Mouse (Mus musculus): ENCODE results near the gene Slc12a7. TPM values are rescaled to one million over a fixed set of nuclear protein-coding genes. Genes with fewer than 3 reads are reported as not detected.
"Not testable (repeated sequence)": the region's sequence is repeated elsewhere in the genome, so short reads cannot be mapped to it uniquely, and the experiment has no call there.

Slc12a7 gene
- polyA plus RNA-seq, 1 experiment from 2014 or later: 12.9 TPM

DNA sequence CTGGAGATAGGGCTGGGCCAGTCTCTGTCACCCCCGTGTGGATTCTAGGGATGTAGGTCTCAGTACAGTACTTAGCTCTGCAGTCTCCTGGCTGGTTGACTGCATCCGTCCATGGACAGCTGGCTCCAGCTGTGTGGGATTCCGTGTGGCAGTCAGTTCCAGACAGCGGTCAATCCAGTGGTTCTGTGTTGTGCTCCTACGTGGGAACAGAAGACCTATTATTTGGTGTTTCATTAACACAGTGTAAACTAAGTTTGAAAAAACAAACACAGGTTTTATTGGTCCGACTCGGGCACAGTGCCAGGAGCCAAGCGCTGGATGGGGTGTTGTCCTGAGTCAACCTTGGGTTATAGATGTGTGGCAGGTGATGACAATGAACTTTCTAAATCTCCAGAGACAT, 2.4 kb downstream of the Slc12a7 start:
- H3K27ac ChIP-seq (ENCODE audit: low read depth, low read length): no peak overlapping the region

DNA sequence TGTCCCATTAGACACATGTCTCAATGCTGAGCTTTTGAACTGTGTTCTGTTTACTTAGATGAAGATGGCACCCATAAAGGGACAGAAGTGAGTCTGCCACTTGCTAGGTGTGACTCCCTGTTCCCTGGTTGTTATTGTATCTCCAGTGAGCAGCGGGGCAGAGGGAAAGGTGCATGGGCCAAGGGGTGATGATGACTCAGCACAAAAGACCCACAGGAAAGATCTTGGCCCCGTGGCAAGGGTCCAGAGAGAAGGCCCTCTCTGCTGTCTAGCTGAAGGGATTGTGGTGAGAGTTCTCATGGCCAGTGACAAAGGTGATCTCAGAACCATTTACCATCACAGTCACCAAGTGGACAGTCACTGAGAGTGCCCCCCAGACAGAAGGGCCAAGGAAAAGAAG, 3.0 kb downstream of the Slc12a7 start:
- Histone ChIP-seq H3K27me3 (replicated peaks; ENCODE audit: control insufficient read depth, insufficient read depth, low read length) (no peaks in the 10 kb centered on the region), H3K9ac (ENCODE audit: low read depth, low read length) (no peak overlapping the region), H3K27ac (ENCODE audit: low read depth, low read length) (no peak overlapping the region), H3K4me3 (ENCODE audit: low read depth, low read length) (no peak overlapping the region), H3K9me3 (ENCODE audit: control insufficient read depth) (no peaks in the 10 kb centered on the region), H3K36me3 (ENCODE audit: control insufficient read depth, insufficient read depth) (no peaks in the 10 kb centered on the region), H3K4me2 (replicated peaks; ENCODE audit: low read depth) (no peak overlapping the region), H3K4me1 (replicated peaks; ENCODE audit: control insufficient read depth, insufficient read depth, low read length) (peaks cover 8% of the 10 kb centered on the region)
- TF ChIP-seq CTCF (IDR thresholded peaks at IDR 0.05; ENCODE audit: low read depth): no peak
- WGBS: 77% methylated on average over 2 of the region's 2 CpGs
- ATAC-seq: 0 out of 2 replicates have a peak, but pooled peaks have one; percentile 3

More for the DNA sequence above, 2.4 kb downstream of the Slc12a7 start:
- Histone ChIP-seq H3K9me3 (ENCODE audit: control insufficient read depth) (no peaks in the 10 kb centered on the region), H3K4me3 (ENCODE audit: low read depth, low read length) (no peak overlapping the region), H3K4me2 (replicated peaks; ENCODE audit: low read depth) (no peak overlapping the region), H3K36me3 (ENCODE audit: control insufficient read depth, insufficient read depth) (no peaks in the 10 kb centered on the region), H3K9ac (ENCODE audit: low read depth, low read length) (no peak overlapping the region), H3K4me1 (replicated peaks; ENCODE audit: control insufficient read depth, insufficient read depth, low read length) (peaks cover 8% of the 10 kb centered on the region), H3K27me3 (replicated peaks; ENCODE audit: control insufficient read depth, insufficient read depth, low read length) (no peaks in the 10 kb centered on the region)
- WGBS: 25% methylated on average over 8 of the region's 8 CpGs
- ATAC-seq: peak; percentile 54
- peak; percentile 39 for TF ChIP-seq CTCF (IDR thresholded peaks at IDR 0.05; ENCODE audit: low read depth)

DNA sequence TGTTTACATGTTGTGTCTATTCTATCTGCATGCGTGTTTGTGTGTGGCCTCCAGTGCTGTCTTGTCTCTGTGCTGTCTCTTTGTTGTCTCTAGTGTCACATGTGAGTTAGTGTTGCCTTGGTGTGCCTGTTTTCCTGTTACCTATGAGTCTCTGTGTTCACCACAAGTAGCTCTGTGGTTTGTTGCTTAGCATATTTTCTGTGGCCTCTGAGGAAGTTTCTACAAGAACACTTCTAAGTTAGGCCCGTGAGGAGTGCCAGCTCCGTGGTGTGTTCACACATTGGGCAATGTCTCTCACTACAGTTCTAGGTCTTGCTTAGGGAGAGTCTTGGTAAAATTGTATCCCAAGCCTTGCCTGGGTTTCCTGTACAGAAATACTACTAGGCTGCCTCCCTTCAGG, 4.0 kb downstream of the Slc12a7 start:
- Histone ChIP-seq H3K36me3 (ENCODE audit: control insufficient read depth, insufficient read depth) (no peaks in the 10 kb centered on the region), H3K27ac (ENCODE audit: low read depth, low read length) (no peak overlapping the region), H3K27me3 (replicated peaks; ENCODE audit: control insufficient read depth, insufficient read depth, low read length) (no peaks in the 10 kb centered on the region), H3K9ac (ENCODE audit: low read depth, low read length) (no peak overlapping the region), H3K4me1 (replicated peaks; ENCODE audit: control insufficient read depth, insufficient read depth, low read length) (peaks cover 8% of the 10 kb centered on the region), H3K4me2 (replicated peaks; ENCODE audit: low read depth) (no peak overlapping the region), H3K4me3 (ENCODE audit: low read depth, low read length) (no peak overlapping the region), H3K9me3 (ENCODE audit: control insufficient read depth) (no peaks in the 10 kb centered on the region)
- TF ChIP-seq CTCF (IDR thresholded peaks at IDR 0.05; ENCODE audit: low read depth): no peak
- WGBS: 80% methylated on average over 3 of the region's 3 CpGs
- ATAC-seq: no peak

DNA sequence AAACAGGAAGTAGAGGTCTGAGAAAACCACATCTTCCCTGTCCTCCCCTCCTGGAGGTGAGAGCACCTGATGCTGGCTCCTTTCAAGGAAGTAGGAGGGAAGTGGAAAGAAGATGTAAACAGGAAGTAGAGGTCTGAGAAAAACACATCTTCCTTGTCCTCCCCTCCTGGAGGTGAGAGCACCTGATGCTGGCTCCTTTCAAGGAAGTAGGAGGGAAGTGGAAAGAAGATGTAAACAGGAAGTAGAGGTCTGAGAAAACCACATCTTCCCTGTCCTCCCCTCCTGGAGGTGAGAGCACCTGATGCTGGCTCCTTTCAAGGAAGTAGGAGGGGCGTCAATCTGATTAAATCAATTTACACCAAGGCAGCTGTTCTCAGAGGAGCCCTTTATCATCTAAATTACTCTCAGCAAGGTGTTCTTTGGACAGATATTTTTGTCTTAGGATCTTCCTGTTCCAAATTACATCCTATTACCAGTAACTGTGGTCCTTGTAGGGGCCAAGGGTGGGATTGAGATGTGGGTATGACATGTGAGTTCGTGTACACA, 7.6 kb downstream of the Slc12a7 start:
- not testable (repeated sequence) for H3K4me2 ChIP-seq (replicated peaks; ENCODE audit: low read depth); H3K4me1 ChIP-seq (replicated peaks; ENCODE audit: control insufficient read depth, insufficient read depth, low read length); H3K9ac ChIP-seq (ENCODE audit: low read depth, low read length); H3K9me3 ChIP-seq (ENCODE audit: control insufficient read depth); H3K36me3 ChIP-seq (ENCODE audit: control insufficient read depth, insufficient read depth); ATAC-seq; H3K27me3 ChIP-seq (replicated peaks; ENCODE audit: control insufficient read depth, insufficient read depth, low read length); H3K4me3 ChIP-seq (ENCODE audit: low read depth, low read length); H3K27ac ChIP-seq (ENCODE audit: low read depth, low read length)
- 30% methylated on average over 2 of the region's 2 CpGs for WGBS

DNA sequence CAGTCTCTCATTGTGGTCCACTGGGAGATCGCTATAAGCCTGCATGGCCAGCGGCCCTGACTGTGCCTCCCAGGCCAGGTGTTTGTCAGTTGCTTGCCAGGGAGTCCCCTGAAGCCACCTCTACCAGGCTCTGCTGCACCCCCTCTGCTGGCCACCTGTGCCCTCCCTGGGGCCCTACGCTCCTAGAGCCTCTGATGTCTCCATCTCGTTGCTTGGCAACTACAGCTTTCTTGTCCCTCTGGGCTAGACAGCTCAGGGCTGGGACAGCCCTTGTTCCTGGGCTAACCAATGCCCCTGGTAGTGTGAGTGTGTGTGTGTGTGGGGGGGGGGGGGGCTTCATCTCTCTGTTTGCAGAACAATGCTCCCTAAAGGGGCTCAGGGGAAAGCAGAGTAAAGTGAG, 10.1 kb downstream of the Slc12a7 start:
- 76% methylated on average over 4 of the region's 4 CpGs for WGBS
- H3K36me3 ChIP-seq (ENCODE audit: control insufficient read depth, insufficient read depth): no peaks in the 10 kb centered on the region
- no peaks in the 10 kb centered on the region for H3K9me3 ChIP-seq (ENCODE audit: control insufficient read depth)
- H3K4me1 ChIP-seq (replicated peaks; ENCODE audit: control insufficient read depth, insufficient read depth, low read length): no peaks in the 10 kb centered on the region
- H3K9ac ChIP-seq (ENCODE audit: low read depth, low read length): no peak overlapping the region
- TF ChIP-seq CTCF (IDR thresholded peaks at IDR 0.05; ENCODE audit: low read depth): no peak
- no peaks in the 10 kb centered on the region for H3K27me3 ChIP-seq (replicated peaks; ENCODE audit: control insufficient read depth, insufficient read depth, low read length)
- no peak overlapping the region for H3K4me2 ChIP-seq (replicated peaks; ENCODE audit: low read depth)
- H3K4me3 ChIP-seq (ENCODE audit: low read depth, low read length): no peak overlapping the region
- H3K27ac ChIP-seq (ENCODE audit: low read depth, low read length): no peak overlapping the region
- ATAC-seq: no peak

DNA sequence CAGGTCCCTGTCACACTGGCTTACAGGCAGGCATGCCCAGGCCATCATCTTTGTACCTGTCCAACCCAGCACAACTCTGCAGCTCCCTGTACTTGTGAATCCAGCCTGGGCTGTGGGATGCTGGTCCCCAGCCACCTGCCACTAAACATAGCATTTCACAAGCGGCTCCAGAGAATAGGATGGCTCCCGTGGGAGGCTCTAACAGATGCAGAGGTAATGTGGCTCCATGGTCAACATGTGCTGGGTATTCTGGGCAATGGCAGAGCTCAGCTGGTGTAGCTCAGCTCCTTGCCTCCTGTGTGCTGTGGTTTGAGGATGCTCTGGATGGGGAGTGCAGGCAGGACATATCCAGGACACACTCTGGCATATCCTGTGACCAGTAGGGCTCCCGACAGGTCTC, 10.8 kb downstream of the Slc12a7 start:
- no peak for TF ChIP-seq CTCF (IDR thresholded peaks at IDR 0.05; ENCODE audit: low read depth)

More for the DNA sequence above, 10.8 kb downstream of the Slc12a7 start:
- H3K4me1 ChIP-seq (replicated peaks; ENCODE audit: control insufficient read depth, insufficient read depth, low read length): no peaks in the 10 kb centered on the region
- no peaks in the 10 kb centered on the region for H3K9me3 ChIP-seq (ENCODE audit: control insufficient read depth)
- H3K36me3 ChIP-seq (ENCODE audit: control insufficient read depth, insufficient read depth): no peaks in the 10 kb centered on the region
- WGBS: 68% methylated on average over 3 of the region's 3 CpGs
- no peak for ATAC-seq
- H3K4me2 ChIP-seq (replicated peaks; ENCODE audit: low read depth): no peak overlapping the region
- no peaks in the 10 kb centered on the region for H3K27me3 ChIP-seq (replicated peaks; ENCODE audit: control insufficient read depth, insufficient read depth, low read length)
- no peak overlapping the region for H3K4me3 ChIP-seq (ENCODE audit: low read depth, low read length)
- H3K27ac ChIP-seq (ENCODE audit: low read depth, low read length): no peak overlapping the region
- no peak overlapping the region for H3K9ac ChIP-seq (ENCODE audit: low read depth, low read length)
